Mouse (Mus musculus) cerebellum, adult 11 months (tissue): ENCODE measurements at regions not wholly inside any gene's neighbourhood (a gene's known extent, or its start where the extent isn't known, plus 50 kb on each side); places are given as distances from the start of the nearest gene placed in this dataset.
A peak's percentile ranks its signal among the peaks of the same experiment; 100 is the strongest.

Experiments used
- DNase-seq: peaks from one replicate; pipeline ENCODE4 v3.0.0; 2022

GRCm38 (mm10) chr2:75245662-75246061 is 413.4 kb upstream of the Hnrnpa3 start:
- no peak for DNase-seq

GRCm38 (mm10) chr2:75246082-75246743 is 412.8 kb upstream of the Hnrnpa3 start:
- DNase-seq = no peak

- DNase-seq = no peak
Measured at GRCm38 (mm10) chr2:75248251-75248650, 410.8 kb upstream of the Hnrnpa3 start.

- no peak for DNase-seq
Measured at GRCm38 (mm10) chr2:75250507-75250906, 408.6 kb upstream of the Hnrnpa3 start.

GRCm38 (mm10) chr2:75252829-75253228 is 406.2 kb upstream of the Hnrnpa3 start:
- DNase-seq = no peak

GRCm38 (mm10) chr2:75265218-75265617 is 393.8 kb upstream of the Hnrnpa3 start:
- peak; percentile 77 for DNase-seq

- no peak for DNase-seq
Measured at GRCm38 (mm10) chr2:75265739-75266699, 393.0 kb upstream of the Hnrnpa3 start.

- no peak for DNase-seq
Measured at GRCm38 (mm10) chr2:75267949-75268348, 391.1 kb upstream of the Hnrnpa3 start.

- DNase-seq = peak; percentile 65
Measured at GRCm38 (mm10) chr2:75269446-75269845, 389.6 kb upstream of the Hnrnpa3 start.

GRCm38 (mm10) chr2:75270115-75270514 is 388.9 kb upstream of the Hnrnpa3 start:
- DNase-seq = no peak

- no peak for DNase-seq
Measured at GRCm38 (mm10) chr2:75287900-75288299, 371.2 kb upstream of the Hnrnpa3 start.

GRCm38 (mm10) chr2:75291674-75292073 is 367.4 kb upstream of the Hnrnpa3 start:
- DNase-seq = no peak

- no peak for DNase-seq
Measured at GRCm38 (mm10) chr2:75306821-75307220, 352.2 kb upstream of the Hnrnpa3 start.

- no peak for DNase-seq
Measured at GRCm38 (mm10) chr2:75311191-75311590, 347.9 kb upstream of the Hnrnpa3 start.

GRCm38 (mm10) chr2:75312246-75312645 is 346.8 kb upstream of the Hnrnpa3 start:
- DNase-seq = peak; percentile 26

- DNase-seq = no peak
Measured at GRCm38 (mm10) chr2:75315341-75315740, 343.7 kb upstream of the Hnrnpa3 start.

- no peak for DNase-seq
Measured at GRCm38 (mm10) chr2:75318190-75318589, 340.9 kb upstream of the Hnrnpa3 start.

GRCm38 (mm10) chr2:75324146-75324749 is 334.8 kb upstream of the Hnrnpa3 start:
- no peak for DNase-seq

- no peak for DNase-seq
Measured at GRCm38 (mm10) chr2:75329598-75329997, 329.5 kb upstream of the Hnrnpa3 start.

GRCm38 (mm10) chr2:75341310-75341709 is 317.8 kb upstream of the Hnrnpa3 start:
- no peak for DNase-seq

GRCm38 (mm10) chr2:75341726-75342280 is 317.3 kb upstream of the Hnrnpa3 start:
- DNase-seq = no peak

- no peak for DNase-seq
Measured at GRCm38 (mm10) chr2:75350902-75351301, 308.2 kb upstream of the Hnrnpa3 start.

GRCm38 (mm10) chr2:75351965-75352364 is 307.1 kb upstream of the Hnrnpa3 start:
- no peak for DNase-seq
